Mouse (Mus musculus): Measurements from ENCODE around the gene Slc4a3. TPM values are rescaled to one million over a fixed set of nuclear protein-coding genes. Genes with fewer than 3 reads are reported as not detected.

Gene Slc4a3
- polyA plus RNA-seq, 1 experiment from 2014 or later: 0.60 TPM

DNA sequence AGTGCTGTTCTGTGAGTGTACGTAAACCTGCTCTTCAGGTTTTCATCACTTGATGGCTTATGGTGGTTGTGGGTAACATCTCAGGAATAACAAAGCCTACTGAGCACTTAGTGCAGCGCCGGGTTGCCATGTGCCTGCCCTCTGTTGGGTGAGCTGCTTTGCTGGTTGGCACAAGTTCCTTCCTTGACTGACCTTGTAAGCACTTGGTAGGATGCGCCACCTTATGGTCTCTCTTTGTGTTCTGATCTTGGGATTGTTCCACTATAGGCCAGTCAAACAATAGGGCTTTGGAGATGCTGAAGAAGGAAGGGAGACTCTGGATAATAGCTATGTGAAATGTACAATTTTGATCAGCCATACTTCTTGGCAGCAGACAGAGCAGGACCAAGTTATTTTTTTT lies 15.5 kb upstream of the Slc4a3 start:
- 0 out of 2 replicates have a peak, but pooled peaks cover 6% of the 10 kb centered on the region for H3K36me3 ChIP-seq (replicated peaks)
- no peaks in the 10 kb centered on the region for H3K27me3 ChIP-seq
- no peak overlapping the region for H3K4me2 ChIP-seq
- H3K9ac ChIP-seq: no peak overlapping the region
- no peaks in the 10 kb centered on the region for H3K9me3 ChIP-seq (replicated peaks)
- ATAC-seq (ENCODE audit: insufficient read depth): no peak
- no peak overlapping the region for H3K4me3 ChIP-seq (replicated peaks)
- H3K4me1 ChIP-seq (replicated peaks): no peaks in the 10 kb centered on the region
- H3K27ac ChIP-seq (replicated peaks): no peak overlapping the region
- 74% methylated on average over 4 of the region's 4 CpGs for WGBS (ENCODE audit: insufficient replicate concordance)

DNA sequence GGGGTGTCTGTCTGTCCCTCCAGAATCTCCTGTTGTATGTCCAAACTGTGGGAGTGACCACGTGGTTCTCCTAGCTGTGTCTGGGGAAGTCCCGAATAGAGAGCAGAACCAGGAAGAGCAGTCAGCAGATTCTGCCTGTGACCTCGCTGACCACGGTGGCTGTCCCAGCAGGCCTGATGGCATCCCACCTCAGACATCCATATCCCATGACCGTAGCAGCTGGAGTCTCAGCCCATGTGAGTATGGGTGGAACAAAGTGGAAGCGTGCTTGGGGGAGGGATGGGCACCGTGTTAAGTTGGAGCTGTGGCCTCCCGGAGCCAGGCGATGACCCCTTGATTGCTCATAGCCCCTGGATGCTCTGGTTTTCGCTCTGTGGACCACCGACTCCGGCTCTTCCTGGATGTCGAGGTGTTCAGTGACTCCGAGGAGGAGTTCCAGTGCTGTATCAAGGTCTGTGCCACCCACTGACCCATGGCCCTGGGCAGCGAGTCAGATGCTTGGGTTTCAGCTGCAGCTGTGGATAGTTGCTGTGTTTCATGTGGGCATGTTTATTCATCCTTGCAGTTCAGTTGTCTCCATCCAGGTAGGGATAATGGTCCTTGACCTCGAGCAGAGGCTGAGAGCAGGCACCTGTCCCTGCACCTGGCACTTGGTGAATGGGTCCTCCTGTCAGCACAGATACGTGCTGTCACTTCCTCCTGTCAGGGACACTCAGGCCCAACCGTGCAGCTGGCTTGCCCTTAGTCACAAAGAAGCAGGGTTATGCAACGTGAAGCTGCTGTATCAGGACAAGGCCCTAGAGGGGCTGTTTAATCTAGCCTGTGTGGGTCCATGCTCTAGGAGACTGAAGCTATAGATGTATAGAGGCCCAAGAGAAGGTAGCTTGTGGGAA lies 13.5 kb upstream of the Slc4a3 start:
- Histone ChIP-seq H3K27ac (replicated peaks) (no peak overlapping the region), H3K9ac (no peak overlapping the region), H3K36me3 (replicated peaks) (0 out of 2 replicates have a peak, but pooled peaks cover 2% of the 10 kb centered on the region), H3K9me3 (replicated peaks) (no peaks in the 10 kb centered on the region), H3K4me3 (replicated peaks) (no peak overlapping the region), H3K27me3 (no peaks in the 10 kb centered on the region), H3K4me1 (replicated peaks) (no peaks in the 10 kb centered on the region), H3K4me2 (no peak overlapping the region)
- 68% methylated on average over 19 of the region's 19 CpGs for WGBS (ENCODE audit: insufficient replicate concordance)
- ATAC-seq (ENCODE audit: insufficient read depth): no peak

DNA sequence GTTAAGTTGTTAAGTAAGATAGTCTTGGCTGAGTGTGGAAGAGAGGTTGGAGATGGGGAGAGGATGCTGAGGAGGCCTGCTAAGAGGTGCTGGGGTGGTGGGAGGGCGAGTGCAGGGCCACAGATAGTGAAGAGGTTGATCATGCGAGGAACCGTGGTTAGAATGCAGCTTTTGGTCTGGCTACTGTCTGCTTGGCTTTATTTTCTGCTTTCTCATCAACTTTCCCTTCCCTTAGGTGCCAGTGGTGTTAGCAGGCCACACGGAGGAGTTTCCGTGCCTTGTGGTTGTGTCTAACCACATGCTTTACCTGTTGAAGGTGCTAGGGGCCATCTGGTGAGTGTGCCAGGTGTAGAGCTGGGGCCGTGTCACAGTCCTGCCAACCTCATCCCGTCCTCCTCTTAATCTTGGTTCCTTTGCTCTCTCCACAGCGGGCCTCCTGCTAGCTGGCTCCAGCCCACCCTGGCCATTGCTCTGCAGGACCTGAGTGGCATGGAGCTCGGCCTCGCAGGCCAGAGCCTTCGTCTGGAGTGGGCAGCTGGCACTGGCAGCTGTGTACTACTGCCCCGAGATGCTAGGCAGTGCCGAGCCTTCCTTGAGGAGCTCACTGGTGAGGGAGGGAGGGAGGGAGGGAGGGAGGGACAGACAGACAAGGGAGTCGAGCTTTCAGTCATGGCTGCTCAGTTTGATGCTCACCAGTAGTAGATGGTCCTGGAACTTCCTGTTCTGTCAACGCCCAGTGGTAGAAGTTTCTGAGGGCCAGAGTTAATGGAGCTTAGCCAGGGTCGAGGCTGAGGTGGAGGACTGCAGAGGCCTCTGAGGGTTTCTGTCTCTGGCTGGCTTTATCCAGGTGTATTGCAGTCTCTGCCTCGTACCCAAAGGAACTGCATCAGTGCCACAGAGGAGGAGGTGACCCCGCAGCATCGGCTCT lies 12.5 kb upstream of the Slc4a3 start:
- Histone ChIP-seq H3K4me3 (replicated peaks) (no peak overlapping the region), H3K36me3 (replicated peaks) (0 out of 2 replicates have a peak, but pooled peaks cover 2% of the 10 kb centered on the region), H3K4me1 (replicated peaks) (no peaks in the 10 kb centered on the region), H3K4me2 (no peak overlapping the region), H3K27ac (replicated peaks) (no peak overlapping the region), H3K27me3 (no peaks in the 10 kb centered on the region), H3K9ac (no peak overlapping the region), H3K9me3 (replicated peaks) (no peaks in the 10 kb centered on the region)
- 74% methylated on average over 19 of the region's 19 CpGs for WGBS (ENCODE audit: insufficient replicate concordance)
- no peak for ATAC-seq (ENCODE audit: insufficient read depth)

DNA sequence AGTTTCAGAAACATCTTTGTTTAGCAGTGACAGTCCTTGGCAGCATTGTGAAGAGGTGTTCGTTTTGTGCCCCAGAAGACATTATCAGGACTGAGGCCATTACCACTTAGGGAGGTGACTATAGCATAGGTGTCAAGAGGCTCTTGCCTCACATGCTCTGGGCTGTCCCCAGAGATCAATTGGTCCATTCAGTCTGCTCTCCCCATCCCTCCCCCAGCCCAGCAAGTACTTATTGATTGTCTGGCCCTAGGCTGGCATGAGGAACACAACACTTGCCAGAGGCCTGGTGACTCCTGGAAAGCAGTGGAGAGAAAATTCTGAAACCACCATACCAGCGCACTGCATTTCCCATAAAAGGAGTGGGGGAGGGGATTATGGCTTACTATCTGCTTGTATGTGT lies 8.5 kb upstream of the Slc4a3 start:
- H3K9me3 ChIP-seq (replicated peaks): no peaks in the 10 kb centered on the region
- H3K4me3 ChIP-seq (replicated peaks): no peak overlapping the region
- no peak overlapping the region for H3K27ac ChIP-seq (replicated peaks)
- 68% methylated on average over 2 of the region's 2 CpGs for WGBS (ENCODE audit: insufficient replicate concordance)
- no peaks in the 10 kb centered on the region for H3K27me3 ChIP-seq
- H3K4me2 ChIP-seq: no peak overlapping the region
- H3K4me1 ChIP-seq (replicated peaks): no peaks in the 10 kb centered on the region
- no peak for ATAC-seq (ENCODE audit: insufficient read depth)
- H3K36me3 ChIP-seq (replicated peaks): 0 out of 2 replicates have a peak, but pooled peaks cover 2% of the 10 kb centered on the region
- H3K9ac ChIP-seq: no peak overlapping the region

DNA sequence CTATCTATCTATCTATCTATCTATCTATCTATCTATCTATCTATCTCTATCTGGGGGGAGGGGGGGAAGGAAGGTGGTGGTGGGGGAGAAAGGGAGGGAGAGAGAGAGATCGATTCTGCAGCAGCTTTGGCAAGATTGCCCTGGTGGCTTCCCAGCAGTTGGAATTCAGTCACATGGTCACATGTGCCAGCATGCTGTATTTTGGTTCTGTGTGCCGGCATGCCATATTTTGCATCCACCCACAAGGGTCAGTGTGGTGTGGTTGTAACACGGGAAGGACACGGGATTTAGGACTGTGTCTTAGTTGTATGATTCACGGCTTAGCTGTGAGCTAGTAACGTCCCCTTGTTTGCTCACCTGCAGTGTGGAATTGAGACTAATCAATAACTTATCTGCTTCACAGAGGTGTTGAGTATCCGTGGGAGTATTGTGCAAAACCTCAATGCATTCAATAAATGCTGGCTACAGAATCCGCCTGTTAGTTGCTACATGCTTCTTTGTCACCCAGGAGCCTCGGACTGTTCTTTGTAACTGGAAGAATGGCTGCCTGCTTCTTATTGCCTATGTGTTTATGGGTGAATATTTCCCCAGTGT lies 7.4 kb upstream of the Slc4a3 start:
- 56% methylated on average over 9 of the region's 9 CpGs for WGBS (ENCODE audit: insufficient replicate concordance)
- H3K27me3 ChIP-seq: no peaks in the 10 kb centered on the region
- no peak overlapping the region for H3K9ac ChIP-seq
- H3K4me1 ChIP-seq (replicated peaks): no peaks in the 10 kb centered on the region
- H3K4me2 ChIP-seq: no peak overlapping the region
- 0 out of 2 replicates have a peak, but pooled peaks cover 2% of the 10 kb centered on the region for H3K36me3 ChIP-seq (replicated peaks)
- H3K27ac ChIP-seq (replicated peaks): no peak overlapping the region
- no peak for ATAC-seq (ENCODE audit: insufficient read depth)
- H3K9me3 ChIP-seq (replicated peaks): no peaks in the 10 kb centered on the region
- H3K4me3 ChIP-seq (replicated peaks): no peak overlapping the region

DNA sequence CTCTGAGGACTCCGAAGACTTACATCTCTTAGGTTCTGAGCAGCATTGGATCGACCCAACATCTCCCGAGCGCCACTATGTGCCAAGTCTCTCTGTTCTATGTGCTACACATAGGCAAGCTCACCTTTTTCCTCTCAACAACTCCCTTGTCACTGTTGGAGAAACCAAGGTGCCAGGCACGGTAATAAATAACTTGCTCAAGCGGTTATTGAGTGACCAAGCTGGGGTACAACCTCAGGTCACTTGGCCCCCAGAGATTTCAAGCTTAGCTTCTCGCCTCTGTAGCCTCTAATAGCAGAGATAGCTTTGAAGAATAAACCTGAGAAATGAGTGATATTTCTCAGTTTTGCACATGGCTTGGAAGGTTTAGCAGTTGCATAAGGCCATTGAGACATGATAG lies 4.6 kb upstream of the Slc4a3 start:
- H3K27me3 ChIP-seq: peaks cover 23% of the 10 kb centered on the region
- no peak overlapping the region for H3K27ac ChIP-seq (replicated peaks)
- H3K4me3 ChIP-seq (replicated peaks): no peak overlapping the region
- WGBS (ENCODE audit: insufficient replicate concordance): 62% methylated on average over 7 of the region's 7 CpGs
- no peak for ATAC-seq (ENCODE audit: insufficient read depth)
- H3K9ac ChIP-seq: no peak overlapping the region
- H3K4me1 ChIP-seq (replicated peaks): no peaks in the 10 kb centered on the region
- H3K36me3 ChIP-seq (replicated peaks): no peaks in the 10 kb centered on the region
- H3K4me2 ChIP-seq: no peak overlapping the region
- H3K9me3 ChIP-seq (replicated peaks): no peaks in the 10 kb centered on the region

DNA sequence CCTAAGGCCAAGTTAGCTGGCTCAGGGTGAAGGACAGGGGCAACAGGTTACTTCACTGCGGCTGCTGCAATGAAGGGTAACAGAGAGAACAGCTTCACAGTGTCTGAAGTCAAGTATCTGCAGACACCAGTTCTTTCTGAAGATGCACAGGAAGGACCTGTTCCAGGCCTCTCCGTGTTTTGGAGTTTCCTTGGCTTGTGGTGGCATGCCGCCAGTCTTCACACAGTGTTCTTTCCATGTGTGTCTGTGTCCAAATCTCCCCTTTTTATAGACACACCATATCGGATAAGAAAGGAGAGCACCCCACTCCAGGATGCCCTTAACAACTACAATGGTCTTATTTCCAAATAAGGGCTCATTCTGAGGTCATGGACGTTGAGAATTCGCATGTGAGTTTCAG lies 1.7 kb upstream of the Slc4a3 start:
- Histone ChIP-seq H3K4me3 (replicated peaks) (no peak overlapping the region), H3K9ac (no peak overlapping the region), H3K36me3 (replicated peaks) (no peaks in the 10 kb centered on the region), H3K4me1 (replicated peaks) (no peaks in the 10 kb centered on the region), H3K4me2 (no peak overlapping the region), H3K9me3 (replicated peaks) (no peaks in the 10 kb centered on the region), H3K27me3 (peaks cover 49% of the 10 kb centered on the region), H3K27ac (replicated peaks) (no peak overlapping the region)
- 61% methylated on average over 6 of the region's 6 CpGs for WGBS (ENCODE audit: insufficient replicate concordance)
- no peak for ATAC-seq (ENCODE audit: insufficient read depth)

DNA sequence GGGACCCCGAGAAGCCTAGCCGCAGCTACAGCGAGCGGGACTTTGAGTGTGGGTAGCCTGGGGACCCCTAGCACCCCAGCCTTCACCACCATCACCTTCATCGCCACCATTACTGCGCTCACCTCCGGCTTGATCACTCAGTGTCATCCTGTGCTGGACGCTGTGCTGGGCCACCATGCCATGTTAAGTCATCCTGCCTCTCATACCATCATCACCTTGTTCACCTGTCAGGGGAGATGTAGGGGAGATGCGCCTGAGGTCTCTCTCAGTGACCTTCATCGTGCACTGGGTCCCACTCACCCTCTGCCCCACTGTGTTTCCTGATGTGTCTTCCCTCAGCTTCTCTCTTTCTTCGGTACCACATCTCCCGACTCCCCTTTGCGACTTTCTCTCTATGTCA lies 1.3 kb downstream of the Slc4a3 start:
- WGBS (ENCODE audit: insufficient replicate concordance): 73% methylated on average over 13 of the region's 13 CpGs
- ATAC-seq (ENCODE audit: insufficient read depth): no peak
- Histone ChIP-seq H3K36me3 (replicated peaks) (no peaks in the 10 kb centered on the region), H3K4me3 (replicated peaks) (no peak overlapping the region), H3K27ac (replicated peaks) (no peak overlapping the region), H3K9me3 (replicated peaks) (no peaks in the 10 kb centered on the region), H3K4me1 (replicated peaks) (no peaks in the 10 kb centered on the region), H3K27me3 (peaks cover 49% of the 10 kb centered on the region), H3K4me2 (no peak overlapping the region), H3K9ac (no peak overlapping the region)

DNA sequence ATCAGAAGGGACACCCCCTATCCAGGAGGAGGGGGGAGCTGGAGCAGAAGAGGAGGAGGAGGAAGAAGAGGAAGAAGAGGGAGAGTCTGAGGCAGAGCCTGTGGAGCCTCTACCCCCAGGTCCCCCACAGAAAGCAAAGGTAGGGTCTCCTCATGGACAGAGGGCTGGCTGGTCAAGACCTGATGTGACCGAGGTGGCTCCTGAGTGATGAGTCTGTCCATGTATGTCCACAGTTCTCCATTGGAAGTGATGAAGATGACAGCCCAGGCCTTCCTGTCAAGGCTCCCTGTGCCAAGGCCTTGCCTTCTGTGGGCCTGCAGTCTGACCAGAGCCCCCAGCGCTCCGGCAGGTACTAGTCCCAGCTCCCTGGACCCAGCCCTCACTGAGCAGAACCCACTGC lies 2.0 kb downstream of the Slc4a3 start:
- no peaks in the 10 kb centered on the region for H3K36me3 ChIP-seq (replicated peaks)
- H3K27me3 ChIP-seq: peaks cover 49% of the 10 kb centered on the region
- H3K9ac ChIP-seq: no peak overlapping the region
- H3K4me3 ChIP-seq (replicated peaks): no peak overlapping the region
- no peak for ATAC-seq (ENCODE audit: insufficient read depth)
- 69% methylated on average over 3 of the region's 3 CpGs for WGBS (ENCODE audit: insufficient replicate concordance)
- H3K27ac ChIP-seq (replicated peaks): no peak overlapping the region
- H3K9me3 ChIP-seq (replicated peaks): no peaks in the 10 kb centered on the region
- no peaks in the 10 kb centered on the region for H3K4me1 ChIP-seq (replicated peaks)
- no peak overlapping the region for H3K4me2 ChIP-seq

DNA sequence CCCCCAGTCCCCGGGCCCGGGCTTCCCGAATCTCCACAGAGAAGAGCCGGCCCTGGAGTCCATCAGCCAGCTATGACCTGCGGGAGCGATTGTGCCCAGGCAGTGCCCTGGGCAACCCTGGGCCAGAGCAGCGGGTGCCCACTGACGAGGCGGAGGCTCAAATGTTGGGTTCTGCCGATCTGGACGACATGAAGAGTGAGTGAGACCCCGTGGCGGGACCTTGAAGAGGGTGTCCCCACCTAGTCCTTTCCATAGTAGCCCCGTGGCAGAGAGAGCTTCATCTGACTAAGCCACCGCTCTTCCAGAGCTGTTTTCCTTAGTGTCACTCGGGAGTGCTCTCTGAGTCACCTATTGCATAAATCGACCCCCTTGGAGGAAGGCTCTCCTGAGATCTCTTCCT lies 2.8 kb downstream of the Slc4a3 start:
- no peak for ATAC-seq (ENCODE audit: insufficient read depth)
- no peak overlapping the region for H3K9ac ChIP-seq
- no peaks in the 10 kb centered on the region for H3K4me1 ChIP-seq (replicated peaks)
- no peaks in the 10 kb centered on the region for H3K36me3 ChIP-seq (replicated peaks)
- no peak overlapping the region for H3K4me2 ChIP-seq
- H3K9me3 ChIP-seq (replicated peaks): no peaks in the 10 kb centered on the region
- no peak overlapping the region for H3K4me3 ChIP-seq (replicated peaks)
- H3K27me3 ChIP-seq: peaks cover 49% of the 10 kb centered on the region
- 72% methylated on average over 17 of the region's 17 CpGs for WGBS (ENCODE audit: insufficient replicate concordance)
- H3K27ac ChIP-seq (replicated peaks): no peak overlapping the region
